Mouse (Mus musculus): Measurements from ENCODE around the gene Ctf2.

DNA sequence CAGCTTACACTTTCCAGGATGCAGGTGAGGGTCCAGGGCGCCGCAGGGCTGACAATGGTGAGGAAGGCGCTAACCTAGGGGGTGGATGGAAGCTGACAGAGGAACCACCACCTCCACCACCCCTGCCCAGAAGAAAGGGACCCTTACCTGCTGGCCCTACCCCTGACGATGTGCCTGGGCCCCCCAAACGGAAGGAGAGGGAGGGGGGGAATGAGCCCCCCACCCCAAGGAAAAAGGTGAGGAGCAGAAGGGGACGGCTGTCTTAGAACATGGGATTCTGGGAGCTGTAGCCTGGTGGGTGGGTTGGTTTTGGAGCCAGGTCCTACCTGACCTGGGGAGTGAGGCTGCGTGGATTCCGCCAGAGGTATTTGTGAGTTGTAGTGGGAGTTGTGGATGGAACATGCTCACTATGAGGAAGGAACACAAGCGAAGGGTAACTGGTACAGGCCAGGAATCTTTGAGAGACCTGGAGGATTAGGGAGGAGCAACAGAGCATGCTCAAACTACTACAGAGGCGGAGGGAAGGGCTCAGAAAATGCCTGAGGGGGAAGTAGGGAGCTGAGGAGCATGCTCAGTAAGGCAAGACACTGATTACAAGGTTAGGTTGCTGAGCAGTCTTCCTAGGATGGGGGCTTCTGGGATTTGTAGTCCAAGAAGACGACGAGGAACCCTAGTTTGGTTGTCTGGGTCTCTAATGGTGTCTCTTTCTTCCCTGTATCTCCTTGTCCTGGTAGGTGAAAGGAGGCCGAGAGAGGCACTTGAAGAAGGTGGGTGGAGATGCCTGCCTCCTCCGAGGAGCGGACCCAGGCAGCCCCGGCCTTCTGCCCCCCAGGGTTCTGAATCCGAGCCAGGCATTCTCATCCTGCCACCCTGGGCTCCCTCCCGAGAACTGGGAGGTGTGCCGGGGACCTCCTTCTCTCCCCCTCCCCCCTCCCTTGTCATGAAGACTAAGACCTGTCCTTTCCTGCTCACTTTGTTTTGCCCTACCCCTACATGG is 18.5 kb upstream of the Ctf2 start:
- no peak for TF ChIP-seq CTCF (IDR thresholded peaks at IDR 0.05; ENCODE audit: low read depth, low read length)
- no peak for TF ChIP-seq POLR2AphosphoS5 (IDR thresholded peaks at IDR 0.05; ENCODE audit: insufficient replicate concordance, low read depth, low read length)
- TF ChIP-seq GATA1 (IDR thresholded peaks at IDR 0.05; ENCODE audit: borderline replicate concordance, low read length), result no peak
- no peak for TF ChIP-seq TAL1 (conservative IDR thresholded peaks at IDR 0.05; ENCODE audit: low read depth, low read length)
- TF ChIP-seq GATA2 (IDR thresholded peaks at IDR 0.05; ENCODE audit: borderline replicate concordance, low read depth, low read length), result no peak

All from G1E (cell line).